Mouse (Mus musculus) spleen, postnatal 14 days (tissue): ENCODE results near the gene Dppa3.
A peak's percentile ranks its signal among the peaks of the same experiment; 100 is the strongest.

Experiments used
- DNase-seq, 2 experiments: peaks; one replicate each; pipeline ENCODE4 v3.0.0; 2021 to 2022; ENCODE audit warnings: low spot score in 2 of 2

The Dppa3 gene

GRCm38 (mm10) chr6:122626110-122626509 is at the start of gene Dppa3:
Dppa3 (plus strand) TSS chr6:122626410.
- DNase-seq, result no peak

- DNase-seq, result no peak
Measured at GRCm38 (mm10) chr6:122577030-122577429, 49.2 kb upstream of the Dppa3 start.

- no peak for DNase-seq
Measured at GRCm38 (mm10) chr6:122579086-122579485, 47.1 kb upstream of the Dppa3 start.

DNA sequence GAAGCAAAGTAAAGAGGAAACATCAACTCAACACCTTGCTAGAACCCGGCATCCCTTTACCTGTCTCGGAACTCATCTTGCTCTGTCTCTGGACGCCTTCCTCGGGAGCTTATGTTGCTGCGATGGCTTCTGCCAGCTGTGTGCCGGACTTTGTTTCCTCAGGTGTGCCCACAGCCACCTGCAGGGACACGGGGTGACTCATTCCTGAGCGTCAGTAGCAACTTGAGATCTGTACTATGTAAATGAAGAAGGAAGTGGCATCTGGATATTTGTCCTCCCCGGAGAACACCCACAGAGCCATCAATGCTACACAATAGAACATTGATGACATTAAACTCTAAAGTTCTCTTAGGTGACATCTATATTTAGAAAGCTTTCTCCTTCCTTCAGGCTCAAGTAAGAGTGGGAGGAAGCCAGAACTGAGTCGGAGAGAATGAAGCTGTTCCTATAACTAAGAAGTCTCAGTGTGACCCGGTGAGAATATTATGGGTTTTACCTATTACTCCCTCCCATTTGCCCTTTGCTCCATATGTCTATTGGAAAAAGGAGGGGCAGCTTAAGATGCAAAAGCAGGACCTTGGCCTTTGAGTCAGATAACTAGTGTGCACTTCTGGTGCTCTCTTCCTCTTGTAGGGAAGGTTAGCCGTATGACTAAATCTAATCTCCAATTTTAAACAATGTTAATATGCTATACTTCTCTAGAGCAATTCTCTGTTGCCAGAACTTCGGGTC is 35.0 kb upstream of the Dppa3 start:
- DNase-seq, result no peak

DNA sequence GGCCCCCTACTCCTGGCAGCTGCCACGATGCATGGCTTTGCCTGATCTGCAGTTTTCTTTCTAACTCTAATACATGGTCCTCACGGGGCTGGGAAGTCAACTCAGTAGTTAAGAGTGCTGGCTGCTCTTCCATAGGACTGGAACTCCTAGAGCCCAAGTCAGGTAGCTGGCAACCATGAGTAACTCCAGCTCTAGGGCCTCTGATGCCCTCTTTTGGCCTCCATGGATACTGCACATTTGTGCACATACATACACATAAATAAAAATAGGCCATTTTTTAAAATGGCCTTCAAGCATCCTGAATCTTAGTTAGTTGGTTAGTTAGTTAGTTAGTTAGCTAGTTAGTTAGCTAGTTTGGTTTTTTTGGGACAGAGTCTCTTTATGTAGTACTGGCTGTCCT is 33.3 kb upstream of the Dppa3 start:
- no peak for DNase-seq

DNA sequence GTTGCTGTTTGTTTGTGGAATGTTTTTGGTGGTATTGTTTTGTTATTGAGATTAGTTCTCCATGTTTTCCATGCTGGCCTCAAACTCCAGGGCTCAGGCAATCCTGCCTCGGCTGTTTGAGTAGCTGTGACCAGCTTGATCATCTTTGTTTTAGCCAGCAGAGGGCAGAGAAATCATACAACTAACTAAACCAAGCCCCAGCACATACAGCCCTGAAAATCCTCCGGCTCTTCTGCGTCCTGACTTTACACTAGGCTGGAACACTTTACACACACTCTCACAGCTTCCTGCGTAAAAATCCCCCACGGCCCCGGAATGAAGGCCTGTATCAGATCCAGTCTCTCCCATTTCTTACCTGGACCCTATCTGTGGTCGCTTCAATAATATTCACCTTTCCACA is 30.6 kb upstream of the Dppa3 start:
- DNase-seq, result no peak

DNA sequence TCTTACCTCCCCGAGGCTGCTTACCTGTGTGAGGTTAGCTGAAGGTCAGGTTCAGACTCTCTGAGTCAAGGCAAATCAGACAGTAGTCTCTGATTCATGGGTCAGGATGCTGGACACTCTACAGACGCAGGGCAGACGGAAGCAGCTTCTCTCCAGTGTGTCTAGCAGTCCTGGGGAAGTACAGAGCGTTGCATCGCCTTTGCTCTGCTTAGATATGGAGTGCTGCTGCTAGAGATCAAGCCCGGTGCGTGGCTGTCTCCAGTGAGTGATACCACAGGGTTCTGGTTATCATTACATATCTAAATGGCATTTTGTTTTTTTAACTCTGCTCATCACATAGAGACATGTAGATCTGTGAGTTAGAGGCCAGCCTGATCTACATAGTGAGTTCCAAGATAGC is 29.6 kb upstream of the Dppa3 start:
- peak in 1 of 2 experiments; percentile 21 for DNase-seq

GRCm38 (mm10) chr6:122598014-122598413 is 28.2 kb upstream of the Dppa3 start:
- no peak for DNase-seq

DNA sequence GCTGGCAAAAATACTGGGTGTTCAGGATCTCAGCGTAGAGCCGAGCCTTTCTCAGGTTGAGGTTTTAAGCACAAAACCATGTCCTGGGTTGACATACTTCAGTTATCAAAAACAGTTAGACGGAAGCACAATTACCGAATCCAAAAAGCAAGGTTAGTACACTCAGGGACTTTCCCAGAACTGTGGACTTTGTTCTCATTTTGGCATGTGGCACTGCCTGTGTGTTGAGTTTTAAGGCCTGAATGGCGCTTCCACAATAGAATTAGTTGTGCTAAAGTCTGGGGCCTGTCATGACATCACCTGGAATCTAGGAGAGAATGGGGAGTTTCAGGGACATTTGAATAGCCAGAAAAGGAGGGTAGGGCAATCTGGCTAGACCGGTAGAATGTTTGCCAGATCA is 27.8 kb upstream of the Dppa3 start:
- no peak for DNase-seq

DNA sequence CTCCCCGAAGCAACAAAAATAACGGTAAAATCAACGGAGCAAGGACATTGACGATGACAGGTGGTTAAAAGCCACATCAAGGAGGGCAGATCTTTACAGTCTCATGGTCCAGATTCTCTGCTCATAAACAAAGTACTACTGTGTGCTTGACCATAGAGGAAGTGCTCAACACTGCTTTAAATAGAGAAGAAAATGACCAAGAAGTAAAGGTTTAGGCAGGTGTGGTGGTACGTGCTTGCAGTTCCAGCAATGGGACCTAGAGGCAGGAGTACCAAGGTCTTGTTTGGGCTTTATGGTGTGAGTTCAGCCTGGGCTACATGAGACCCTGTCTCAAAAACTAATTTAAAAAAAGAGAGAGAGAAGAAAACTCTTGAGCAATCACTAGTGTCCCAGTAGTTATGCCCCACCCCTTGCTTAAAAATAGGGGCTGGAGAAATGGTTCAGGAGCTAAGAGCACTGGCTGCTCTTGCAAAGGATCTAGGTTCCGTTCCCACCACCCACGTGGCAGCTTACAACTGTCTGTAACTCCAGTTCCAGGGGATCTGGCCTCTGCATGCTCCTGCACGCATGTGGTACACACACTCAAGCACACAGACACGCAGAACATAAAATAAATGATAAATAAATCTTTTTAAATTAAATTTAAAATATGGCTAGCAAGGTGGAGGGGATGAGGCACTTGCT is 27.0 kb upstream of the Dppa3 start:
- DNase-seq, result no peak

DNA sequence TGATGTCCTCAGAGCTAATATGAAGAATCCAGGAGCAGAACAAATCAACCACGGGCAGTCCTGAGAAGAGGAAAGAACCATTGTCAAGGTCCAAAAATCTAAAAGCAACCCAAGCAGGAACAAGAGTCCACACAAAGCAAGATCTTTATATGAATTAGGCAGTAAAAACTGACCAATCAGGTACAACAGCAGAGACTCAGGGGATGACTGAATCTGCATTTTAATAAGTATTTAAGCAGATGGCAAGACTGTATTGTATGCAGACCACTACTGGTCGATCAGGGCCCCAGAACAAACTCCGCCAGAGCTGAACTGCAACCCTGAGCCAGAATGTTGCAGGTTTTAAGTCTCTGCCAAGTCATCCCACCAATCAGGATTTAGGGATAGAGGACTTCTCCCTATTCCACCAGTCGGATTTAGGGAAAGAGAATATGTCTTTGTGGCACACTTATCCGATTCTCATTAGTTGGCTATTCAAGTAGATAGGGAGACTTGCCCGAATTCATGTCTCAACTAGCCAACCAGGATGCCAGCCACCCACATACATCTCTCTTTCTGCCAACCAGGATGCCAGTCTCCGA is 26.1 kb upstream of the Dppa3 start:
- DNase-seq, result no peak

GRCm38 (mm10) chr6:122601031-122601430 is 25.2 kb upstream of the Dppa3 start:
- DNase-seq, result no peak

- no peak for DNase-seq
Measured at GRCm38 (mm10) chr6:122601615-122602014, 24.6 kb upstream of the Dppa3 start.

DNA sequence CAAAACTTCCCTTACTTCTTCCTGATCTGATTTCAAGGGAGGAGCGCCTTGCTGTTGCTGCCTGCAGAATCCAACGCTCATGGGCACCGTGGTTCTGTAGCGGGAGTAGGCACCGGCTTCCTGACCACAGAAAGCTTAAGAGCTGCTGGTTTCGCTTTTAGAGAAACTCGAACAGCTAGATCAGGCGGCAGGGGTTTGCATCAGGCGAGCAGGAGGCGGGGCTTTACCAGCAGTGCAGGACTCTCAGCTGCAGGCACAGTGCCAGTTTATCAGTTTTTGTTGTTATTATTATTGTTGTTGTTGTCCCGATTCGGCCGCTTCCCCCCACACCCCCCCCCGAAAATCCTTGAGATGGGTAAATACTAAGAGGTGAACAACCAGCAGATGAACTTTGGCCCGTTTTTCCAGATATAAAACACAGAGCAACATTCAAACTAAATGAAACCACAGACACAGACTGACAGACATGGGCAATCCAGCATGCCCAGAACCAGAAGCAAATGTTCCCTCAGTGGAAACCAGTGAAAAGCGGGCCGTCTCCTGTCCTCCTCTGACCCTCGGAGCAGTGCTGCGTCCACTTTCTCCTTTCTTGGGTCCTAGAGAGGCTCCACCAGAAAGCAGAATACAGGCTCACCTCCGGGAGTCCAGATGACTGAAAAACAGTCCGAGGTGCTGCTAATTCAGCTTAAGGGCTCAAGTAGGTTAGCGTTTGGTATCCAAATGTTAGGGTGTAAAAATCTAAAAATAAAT is 23.8 kb upstream of the Dppa3 start, which contains the start of gene Apobec1:
TSS of gene Apobec1 (minus strand) at position 203 of the 750 bp plus-strand sequence.
- DNase-seq, result peak; percentile 66 to 71

DNA sequence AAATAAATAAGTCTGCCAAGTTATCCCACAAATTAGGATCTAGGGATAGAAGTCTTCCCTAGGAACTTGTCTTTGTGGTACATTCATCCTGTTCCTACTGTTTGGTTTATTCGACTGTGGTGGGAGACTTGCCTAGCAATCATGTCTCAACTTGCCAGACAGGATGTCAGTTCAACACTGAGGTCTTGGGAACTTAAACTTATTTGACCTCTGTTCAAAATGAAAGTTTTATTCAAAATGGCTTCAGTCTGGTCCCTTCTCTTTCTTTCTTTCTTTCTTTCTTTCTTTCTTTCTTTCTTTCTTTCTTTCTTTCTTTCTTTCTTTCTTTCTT is 23.3 kb upstream of the Dppa3 start:
- DNase-seq, result no peak

DNA sequence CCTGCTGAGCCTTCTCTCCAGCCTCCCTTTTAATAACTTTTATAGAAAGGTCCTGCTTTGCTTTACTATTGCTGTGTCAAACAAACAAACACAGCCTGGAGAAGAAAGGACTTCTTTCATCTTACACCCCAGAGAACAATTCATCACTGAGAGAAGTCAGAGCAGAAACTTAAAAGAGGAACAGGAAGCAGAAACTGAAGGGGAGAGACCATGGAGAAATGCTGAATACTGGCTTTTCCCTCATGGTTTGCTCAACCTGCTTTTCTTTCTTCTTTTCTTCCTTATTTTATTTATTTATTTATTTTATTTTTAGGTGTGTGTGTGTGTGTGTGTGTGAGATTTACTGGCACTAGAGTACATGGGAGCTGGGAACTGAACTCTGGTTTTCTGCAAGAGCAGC is 21.9 kb upstream of the Dppa3 start:
- DNase-seq, result no peak

- DNase-seq, result no peak
Measured at GRCm38 (mm10) chr6:122605483-122605882, 20.7 kb upstream of the Dppa3 start.

- DNase-seq, result no peak
Measured at GRCm38 (mm10) chr6:122606661-122607060, 19.5 kb upstream of the Dppa3 start.

- DNase-seq, result no peak
Measured at GRCm38 (mm10) chr6:122607700-122608099, 18.5 kb upstream of the Dppa3 start.

DNA sequence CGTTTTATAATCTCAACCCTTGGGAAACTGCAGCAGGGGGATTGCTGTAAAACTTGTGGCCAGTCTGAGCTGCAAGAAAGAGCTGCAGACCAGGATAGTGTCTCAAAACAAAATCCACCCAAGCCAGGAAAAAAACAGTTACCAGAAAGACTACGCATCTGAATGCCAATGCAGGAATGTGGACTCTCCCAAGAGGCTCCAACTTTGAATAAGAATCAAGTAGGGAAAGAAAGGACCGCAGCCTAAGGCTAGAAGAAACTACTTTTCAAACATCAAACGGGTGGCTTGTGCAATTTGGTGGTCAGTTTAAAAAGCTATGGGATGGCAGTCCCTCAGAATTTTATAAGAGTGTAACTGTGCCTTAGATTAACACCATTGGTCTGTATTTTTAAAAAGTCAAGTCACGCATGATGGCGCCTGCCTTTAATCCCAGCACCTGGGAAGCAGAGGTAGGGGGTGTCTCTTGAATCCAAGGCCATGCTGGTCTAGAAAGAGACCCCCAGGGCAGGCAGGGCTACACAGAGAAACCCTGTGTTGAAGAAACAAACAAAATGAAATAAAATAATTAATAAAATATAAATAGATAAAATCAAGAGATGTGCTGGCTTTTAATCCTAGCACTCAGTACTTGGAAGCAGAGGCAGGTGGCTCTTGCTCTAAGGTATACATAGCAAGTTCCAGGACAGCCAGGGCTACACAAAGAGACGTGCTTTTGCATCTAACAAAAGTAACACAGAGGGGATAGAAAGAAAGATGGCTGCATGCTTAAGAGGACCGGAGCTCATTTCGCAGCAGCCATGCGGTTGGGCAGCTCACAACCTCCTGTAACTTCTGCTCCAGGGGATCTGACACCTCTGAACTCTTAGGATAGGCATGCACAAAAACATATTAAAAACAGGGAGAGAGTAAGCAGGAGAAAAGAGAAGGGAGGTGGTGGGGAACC is 17.5 kb upstream of the Dppa3 start:
- DNase-seq, result no peak

DNA sequence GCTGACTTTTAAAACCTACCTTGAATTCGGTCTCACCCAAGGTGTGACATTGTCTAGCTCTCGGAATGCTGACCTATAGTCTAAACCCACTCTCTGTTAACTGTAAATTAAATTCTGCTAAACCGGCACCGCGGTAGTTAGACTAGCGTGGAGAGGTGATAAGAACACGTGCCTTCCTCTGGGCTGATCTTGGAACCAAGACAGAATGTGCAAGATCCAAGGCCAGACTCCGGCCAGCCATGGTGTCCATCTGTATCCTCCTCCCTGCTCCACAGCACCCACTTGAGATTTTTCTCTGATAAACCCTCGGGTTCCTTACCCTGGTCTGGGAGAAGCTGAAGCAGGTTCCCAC is 16.9 kb upstream of the Dppa3 start:
- no peak for DNase-seq
